Mouse (Mus musculus) liver, adult (tissue): ENCODE results near the gene Ppp6r3.

Experiments used
- GATA4 ChIP-seq: IDR thresholded peaks from 2 replicates; pipeline ENCODE4 v1.6.1; 2014; ENCODE audit warnings: mild to moderate bottlenecking, low read length; ENCODE audit not compliant: insufficient replicate concordance

Ppp6r3 gene

GRCm38 (mm10) chr19:3540997-3541396 is 34.6 kb downstream of the Ppp6r3 start:
- TF ChIP-seq GATA4, result no peak

- no peak for TF ChIP-seq GATA4
Observed at GRCm38 (mm10) chr19:3540254-3540653, 35.3 kb downstream of the Ppp6r3 start.

- TF ChIP-seq GATA4, result no peak
Observed at GRCm38 (mm10) chr19:3539456-3539855, 36.1 kb downstream of the Ppp6r3 start.

DNA sequence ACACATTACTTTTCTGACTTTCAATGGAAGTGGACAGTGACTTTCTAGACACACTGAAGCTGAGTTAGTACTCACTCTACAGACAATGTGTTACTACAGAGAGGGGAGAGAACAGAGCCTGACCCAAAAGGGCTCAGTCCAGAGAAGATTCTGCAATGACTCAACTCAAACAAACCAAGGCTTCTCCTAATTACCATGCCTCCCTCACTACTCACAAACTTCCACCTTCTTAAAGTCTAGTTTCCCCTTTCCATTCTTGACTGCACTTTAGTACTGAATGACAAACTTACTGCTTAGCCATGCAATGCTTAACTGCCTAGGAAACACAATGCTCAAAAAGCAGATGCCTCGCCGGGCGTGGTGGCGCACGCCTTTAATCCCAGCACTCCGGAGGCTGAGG is 37.9 kb downstream of the Ppp6r3 start:
- TF ChIP-seq GATA4, result no peak

- no peak for TF ChIP-seq GATA4
Observed at GRCm38 (mm10) chr19:3534945-3535344, 40.6 kb downstream of the Ppp6r3 start.

DNA sequence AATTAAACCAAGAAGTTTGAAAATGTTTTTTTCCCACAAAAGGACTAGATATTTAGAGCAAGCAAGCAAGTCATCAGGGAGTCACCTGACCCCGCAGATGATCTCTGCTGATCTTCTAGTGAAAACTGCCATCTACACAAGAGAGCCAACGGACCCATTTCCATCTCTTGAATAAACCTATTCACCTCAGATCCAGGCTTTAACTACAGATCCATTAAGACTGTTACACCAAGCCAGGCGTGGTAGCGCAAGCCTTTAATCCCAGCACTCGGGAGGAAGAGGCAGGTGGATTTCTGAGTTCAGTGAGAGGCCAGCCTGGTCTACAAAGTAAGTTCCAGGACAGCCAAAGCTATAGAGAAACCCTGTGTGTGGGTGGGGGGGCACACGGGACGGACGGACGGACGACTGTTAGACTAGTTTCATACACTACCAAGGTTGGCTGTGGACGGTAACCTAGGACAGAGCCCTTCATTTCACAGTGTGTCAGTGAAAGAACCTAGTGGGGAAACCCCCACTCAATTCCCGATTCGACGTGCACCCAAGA is 42.8 kb downstream of the Ppp6r3 start:
- TF ChIP-seq GATA4, result no peak

DNA sequence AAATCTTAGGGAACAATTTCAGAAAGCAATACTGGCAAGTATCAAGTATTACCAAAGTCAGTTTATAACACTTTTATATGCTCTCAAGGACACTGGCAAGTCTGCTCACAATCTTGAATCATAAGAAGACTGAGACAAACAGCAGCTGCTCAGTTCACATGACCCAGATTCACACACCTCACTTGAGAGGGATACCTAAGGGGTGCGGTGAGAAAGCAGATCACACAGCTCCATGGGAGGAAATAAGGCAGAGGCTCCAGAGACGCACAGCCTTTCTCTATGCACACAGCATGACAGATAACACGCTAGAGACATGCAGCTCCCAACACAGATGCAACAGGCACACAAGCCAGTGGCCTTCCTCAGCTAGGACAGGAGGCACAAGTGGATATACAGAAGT is 45.8 kb downstream of the Ppp6r3 start:
- TF ChIP-seq GATA4, result no peak

DNA sequence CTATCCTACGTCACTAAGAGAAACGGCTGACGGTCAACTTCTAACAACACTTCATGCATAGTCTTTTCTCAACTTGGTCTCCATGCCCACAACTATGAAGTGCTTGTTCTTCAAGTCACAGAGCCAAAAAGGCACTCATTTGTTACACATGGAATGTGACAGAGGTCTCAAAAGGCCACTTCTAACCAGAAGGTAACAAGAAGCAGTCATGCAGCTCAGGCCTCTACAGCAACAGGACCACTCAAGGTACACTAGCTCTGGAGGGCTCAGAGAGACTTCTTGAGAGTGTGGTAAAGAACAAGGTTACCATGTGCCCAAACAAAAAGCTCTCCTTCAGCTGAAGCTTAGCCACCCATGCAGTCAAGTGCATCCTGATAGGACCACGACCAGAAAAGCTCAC is 46.9 kb downstream of the Ppp6r3 start:
- no peak for TF ChIP-seq GATA4

DNA sequence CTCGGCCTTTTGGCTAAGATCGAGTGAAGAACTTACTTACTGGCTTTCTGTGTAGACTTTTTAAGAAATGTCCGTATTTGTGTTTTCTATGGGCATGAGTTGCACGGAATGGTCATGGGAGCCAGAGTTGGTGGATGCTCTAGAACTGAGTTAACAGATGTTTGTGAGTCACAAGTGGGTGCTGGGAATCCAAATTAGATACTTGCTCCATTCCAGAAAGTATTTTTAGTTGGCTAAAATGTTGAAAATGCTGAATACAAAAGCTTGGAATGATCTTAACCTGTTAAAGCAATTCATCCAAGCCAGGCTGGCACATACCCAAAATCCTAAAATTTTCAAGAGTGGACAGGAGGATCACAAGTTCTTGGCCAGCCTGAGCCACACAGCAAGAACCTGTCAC is 48.0 kb downstream of the Ppp6r3 start:
- TF ChIP-seq GATA4, result no peak

GRCm38 (mm10) chr19:3519471-3520169 is 55.9 kb downstream of the Ppp6r3 start:
- no peak for TF ChIP-seq GATA4

DNA sequence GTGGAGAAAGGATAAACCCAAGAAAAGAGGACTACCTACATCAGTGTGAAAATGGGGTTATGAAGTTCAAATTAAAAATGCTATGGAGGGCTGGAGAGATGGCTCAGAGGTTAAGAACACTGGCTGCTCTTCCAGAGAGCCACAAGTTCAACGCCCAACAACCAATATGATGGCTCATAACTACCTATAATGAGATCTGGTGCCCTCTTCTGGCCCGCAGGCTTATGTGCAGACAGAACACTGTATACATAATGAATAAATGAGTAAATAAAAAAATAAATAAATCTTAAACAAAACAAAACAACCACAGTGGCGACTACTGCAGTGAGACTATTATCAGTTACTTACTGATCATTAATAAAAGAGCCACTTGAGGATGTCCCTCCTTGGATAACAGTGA is 78.3 kb downstream of the Ppp6r3 start:
- TF ChIP-seq GATA4, result no peak

GRCm38 (mm10) chr19:3489826-3490225 is 85.7 kb downstream of the Ppp6r3 start:
- TF ChIP-seq GATA4, result no peak

GRCm38 (mm10) chr19:3482831-3483230 is 92.7 kb downstream of the Ppp6r3 start:
- TF ChIP-seq GATA4, result no peak

DNA sequence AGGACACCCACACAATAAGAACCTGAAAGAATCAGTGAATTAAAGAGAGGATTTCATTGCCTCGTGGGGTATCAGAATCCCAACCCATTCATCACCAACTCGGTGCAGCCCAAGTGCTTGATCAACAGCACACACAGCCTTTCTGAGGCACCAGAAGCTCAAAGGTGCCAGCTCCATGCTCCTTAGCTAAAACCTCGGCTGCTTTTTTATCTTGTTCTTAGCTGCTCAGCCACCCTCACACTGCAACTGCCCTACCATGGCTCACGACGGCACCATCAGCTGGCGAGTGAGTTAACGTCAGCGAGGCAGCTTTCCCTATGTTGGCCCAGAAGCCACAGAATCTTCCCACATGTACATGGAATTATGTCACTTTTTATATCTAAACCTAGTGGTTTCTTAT is 95.4 kb downstream of the Ppp6r3 start:
- no peak for TF ChIP-seq GATA4

DNA sequence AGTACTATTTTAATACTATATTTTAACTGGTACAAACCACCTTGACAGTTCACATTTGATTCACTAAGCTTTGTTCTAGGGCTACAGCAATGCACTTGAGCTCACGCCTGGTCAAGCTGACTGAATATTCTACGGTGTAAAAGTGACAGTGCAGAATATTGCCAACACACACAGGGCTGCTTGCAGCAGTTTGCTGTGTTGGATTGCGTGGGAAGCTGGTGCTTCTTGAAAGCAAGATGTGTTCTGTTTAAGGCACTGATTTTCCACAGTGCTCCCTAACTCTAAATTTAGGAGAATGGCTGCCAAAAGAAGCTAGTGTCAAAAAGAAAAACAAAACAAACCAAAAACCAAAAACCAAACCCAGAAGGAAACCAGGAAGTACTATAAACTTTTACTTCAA is 98.6 kb downstream of the Ppp6r3 start:
- TF ChIP-seq GATA4, result no peak

DNA sequence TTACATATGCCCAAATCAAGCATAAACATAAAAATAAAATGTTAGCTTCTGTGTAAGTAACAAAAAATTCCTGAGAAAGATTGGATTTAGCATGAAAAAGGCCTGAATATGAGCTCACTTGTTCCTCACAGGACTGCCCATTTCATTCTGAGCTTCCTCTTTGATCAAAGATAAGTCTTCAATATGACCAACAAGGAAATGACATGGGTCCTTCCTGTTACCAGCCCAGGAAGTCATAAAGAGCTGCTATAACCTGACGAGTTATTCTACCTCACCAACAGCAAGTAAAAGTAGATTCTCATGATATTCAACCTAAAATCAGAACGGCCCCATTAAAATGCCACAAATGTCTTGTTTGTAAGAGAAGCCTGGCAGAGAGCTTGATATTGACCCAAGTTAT is 104.3 kb downstream of the Ppp6r3 start:
- TF ChIP-seq GATA4, result no peak

- no peak for TF ChIP-seq GATA4
Observed at GRCm38 (mm10) chr19:3467574-3467973, 108.0 kb downstream of the Ppp6r3 start.
